Mouse (Mus musculus): ENCODE results near the gene Ankib1. TPM values are rescaled to one million over a fixed set of nuclear protein-coding genes. Genes with fewer than 3 reads are reported as not detected.

Gene Ankib1
- total and polyA plus RNA-seq, 3 experiments, result 14.5 to 19.5 TPM; not detected in 1

GRCm38 (mm10) chr5:3803292-3804165, 804 bp upstream of the Ankib1 start:
- Histone ChIP-seq H3K27me3 (ENCODE audit: control insufficient read depth in 1 of 2, insufficient read depth in 2 of 2, low read length in 2 of 2) (no peaks in the 10 kb centered on the region), H3K27ac (ENCODE audit: control insufficient read depth, low read depth, low read length) (peak overlapping the region; percentile 86), H3K4me3 (ENCODE audit: control insufficient read depth in 1 of 2, insufficient read depth in 1 of 2, low read depth in 2 of 2, low read length in 2 of 2) (peak overlapping the region; percentile 84 to 90), H3K79me2 (ENCODE audit: control insufficient read depth, insufficient read depth, low read length, poor library complexity) (peaks cover 48% of the 10 kb centered on the region), H3K9me3 (replicated peaks; ENCODE audit: insufficient read depth, low read length) (no peaks in the 10 kb centered on the region), H3K36me3 (ENCODE audit: control insufficient read depth in 1 of 2, insufficient read depth in 2 of 2, low read length in 2 of 2) (peaks cover 4 to 32% of the 10 kb centered on the region in 2 experiments), H3K4me1 (ENCODE audit: control insufficient read depth in 1 of 2, insufficient read depth in 2 of 2, low read length in 2 of 2) (peaks cover 9 to 12% of the 10 kb centered on the region in 2 experiments), H3K9ac (ENCODE audit: control insufficient read depth, low read depth, low read length, poor library complexity, severe bottlenecking) (peak overlapping the region; percentile 97)
- peak; percentile 77 for DNase-seq (ENCODE audit: low read depth, low spot score)
- 0 out of 2 replicates have a peak, but pooled peaks have one; percentile 3 for TF ChIP-seq MAZ (IDR thresholded peaks at IDR 0.05; ENCODE audit: low read depth, low read length)
- no peak for TF ChIP-seq MAFK (IDR thresholded peaks at IDR 0.05; ENCODE audit: borderline replicate concordance, low read depth, low read length)
- no peak for TF ChIP-seq POLR2AphosphoS5 (IDR thresholded peaks at IDR 0.05; ENCODE audit: borderline replicate concordance, low read depth, low read length)
- 0 out of 2 replicates have a peak, but pooled peaks have one; percentile 20 for TF ChIP-seq POLR2AphosphoS2 (IDR thresholded peaks at IDR 0.05; ENCODE audit: low read length)
- TF ChIP-seq BHLHE40 (IDR thresholded peaks at IDR 0.05; ENCODE audit: borderline replicate concordance, low read depth, low read length), result no peak
- TF ChIP-seq RCOR1 (IDR thresholded peaks at IDR 0.05; ENCODE audit: low read depth, low read length), result no peak
- TF ChIP-seq POLR2A (IDR thresholded peaks at IDR 0.05; ENCODE audit: control insufficient read depth in 1 of 2, insufficient read depth in 1 of 2, low read depth in 1 of 2, low read length in 2 of 2, poor library complexity in 1 of 2), result 0 out of 4 replicates have a peak, but pooled peaks of 1 of the 2 experiments have one; percentile 47
- peak; percentile 49; the same call in 1 of the 2 replicates for TF ChIP-seq NELFE (IDR thresholded peaks at IDR 0.05; ENCODE audit: low read depth, low read length)
- TF ChIP-seq EP300 (IDR thresholded peaks at IDR 0.05; ENCODE audit: low read depth in 1 of 2, low read length in 2 of 2), result 0 out of 4 replicates have a peak, but pooled peaks of 1 of the 2 experiments have one; percentile 2

DNA sequence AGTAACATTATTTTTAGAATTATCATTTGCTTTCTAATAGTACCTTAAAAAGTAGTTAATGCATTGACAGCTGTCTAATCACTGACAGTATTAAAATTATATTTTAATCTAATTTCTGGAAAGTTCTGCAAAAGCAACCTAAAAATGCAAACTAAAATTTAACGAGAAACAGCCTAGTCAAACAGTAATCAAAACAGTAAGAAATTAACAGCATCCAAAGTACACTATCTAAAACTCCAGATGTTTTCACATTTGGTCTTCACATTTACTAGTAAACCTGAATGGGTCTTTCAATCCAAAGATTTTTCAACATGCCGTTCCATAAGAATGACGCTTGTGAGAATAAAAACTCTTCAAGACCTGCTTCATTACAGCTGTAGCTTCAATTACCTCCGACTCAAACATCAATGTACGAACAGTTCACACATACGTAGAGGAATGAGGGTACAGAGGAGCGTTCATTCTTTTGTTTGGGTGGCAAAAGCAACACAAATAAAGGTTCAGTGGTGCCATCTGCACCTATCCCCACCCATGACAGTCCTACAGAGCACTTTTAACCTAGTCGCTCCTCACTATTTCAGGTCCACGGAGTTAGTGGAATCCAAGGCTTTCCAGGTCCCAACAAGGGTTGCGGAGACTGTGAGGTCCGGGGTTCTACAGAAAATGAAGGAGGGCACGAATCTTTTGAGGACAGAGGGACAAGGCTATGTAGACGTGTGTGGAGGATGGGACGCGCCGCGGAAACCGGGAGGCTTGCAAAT, 873 bp downstream of the Ankib1 start:
- Histone ChIP-seq H3K9me3 (replicated peaks; ENCODE audit: insufficient read depth, low read length) (no peaks in the 10 kb centered on the region), H3K36me3 (ENCODE audit: control insufficient read depth in 1 of 2, insufficient read depth in 2 of 2, low read length in 2 of 2) (peaks cover 2 to 30% of the 10 kb centered on the region in 2 experiments; a peak in 3 of 4 replicates), H3K27ac (ENCODE audit: control insufficient read depth, low read depth, low read length) (peak overlapping the region; percentile 86), H3K27me3 (ENCODE audit: control insufficient read depth in 1 of 2, insufficient read depth in 2 of 2, low read length in 2 of 2) (no peaks in the 10 kb centered on the region), H3K4me3 (ENCODE audit: control insufficient read depth in 1 of 2, insufficient read depth in 1 of 2, low read depth in 2 of 2, low read length in 2 of 2) (peak overlapping the region; percentile 84 to 90), H3K79me2 (ENCODE audit: control insufficient read depth, insufficient read depth, low read length, poor library complexity) (peaks cover 54% of the 10 kb centered on the region), H3K9ac (ENCODE audit: control insufficient read depth, low read depth, low read length, poor library complexity, severe bottlenecking) (peak overlapping the region; percentile 97), H3K4me1 (ENCODE audit: control insufficient read depth in 1 of 2, insufficient read depth in 2 of 2, low read length in 2 of 2) (peaks cover 9 to 12% of the 10 kb centered on the region in 2 experiments)
- DNase-seq (ENCODE audit: low read depth, low spot score), result peak; percentile 59
- peak; percentile 38; the same call in 1 of the 2 replicates for TF ChIP-seq MXI1 (IDR thresholded peaks at IDR 0.05; ENCODE audit: low read depth, low read length)
- no peak for TF ChIP-seq USF1 (IDR thresholded peaks at IDR 0.05; ENCODE audit: low read depth, low read length)
- TF ChIP-seq ZKSCAN1 (IDR thresholded peaks at IDR 0.05; ENCODE audit: low read depth, low read length), result no peak
- TF ChIP-seq SIN3A (IDR thresholded peaks at IDR 0.05; ENCODE audit: low read length), result no peak
- TF ChIP-seq RAD21 (IDR thresholded peaks at IDR 0.05; ENCODE audit: low read depth, low read length), result no peak
- TF ChIP-seq CHD1 (IDR thresholded peaks at IDR 0.05; ENCODE audit: low read depth, low read length), result 0 out of 2 replicates have a peak, but pooled peaks have one; percentile 60
- no peak for TF ChIP-seq TAL1 (IDR thresholded peaks at IDR 0.05; ENCODE audit: low read length)
- TF ChIP-seq POLR2AphosphoS2 (IDR thresholded peaks at IDR 0.05; ENCODE audit: low read length), result no peak
- no peak for TF ChIP-seq NELFE (IDR thresholded peaks at IDR 0.05; ENCODE audit: low read depth, low read length)
- no peak for TF ChIP-seq KAT2A (conservative IDR thresholded peaks at IDR 0.05; ENCODE audit: low read depth, low read length)
- TF ChIP-seq CHD2 (IDR thresholded peaks at IDR 0.05; ENCODE audit: low read length), result no peak
- TF ChIP-seq ZNF384 (IDR thresholded peaks at IDR 0.05; ENCODE audit: low read depth, low read length), result no peak
- TF ChIP-seq ELF1 (IDR thresholded peaks at IDR 0.05; ENCODE audit: low read depth, low read length), result no peak
- no peak for TF ChIP-seq TBP (IDR thresholded peaks at IDR 0.05; ENCODE audit: low read depth, low read length)
- no peak for TF ChIP-seq ETS1 (IDR thresholded peaks at IDR 0.05; ENCODE audit: low read depth, low read length)
- TF ChIP-seq EP300 (IDR thresholded peaks at IDR 0.05; ENCODE audit: low read depth in 1 of 2, low read length in 2 of 2), result no peak
- no peak for TF ChIP-seq USF2 (IDR thresholded peaks at IDR 0.05; ENCODE audit: borderline replicate concordance in 1 of 2, insufficient read depth in 1 of 2, low read depth in 1 of 2, low read length in 2 of 2)
- no peak for TF ChIP-seq SMC3 (IDR thresholded peaks at IDR 0.05; ENCODE audit: low read depth, low read length)
